Mouse (Mus musculus) spleen, adult 2 months (tissue): ENCODE results near the gene Rac2. TPM values are rescaled to one million over a fixed set of nuclear protein-coding genes. Genes with fewer than 3 reads are reported as not detected.

Source experiments
- DNase-seq, 2 experiments: peaks; one replicate each; pipeline versions ENCODE4 v3.0.0 to v3.0.0-alpha.2; 2012 to 2021; ENCODE audit warnings: low spot score in 2 of 2, low read depth in 1 of 2
- H3K27ac ChIP-seq: fragments of 200-500 bp; 2 replicates; pipeline ENCODE4 v1.5.1; 2012; ENCODE audit warnings: low read length, inconsistent platforms; ENCODE audit not compliant: insufficient read depth
- H3K27me3 ChIP-seq: fragments of 200-500 bp; 2 replicates; pipeline ENCODE4 v1.6.1; 2012; ENCODE audit warnings: mild to moderate bottlenecking, moderate library complexity, low read length, inconsistent platforms; ENCODE audit not compliant: control insufficient read depth, insufficient read depth
- H3K36me3 ChIP-seq: fragments of 200-500 bp; 2 replicates; pipeline ENCODE4 v1.6.1; 2012; ENCODE audit warnings: mild to moderate bottlenecking, low read length, inconsistent platforms; ENCODE audit not compliant: control insufficient read depth, insufficient read depth
- H3K4me1 ChIP-seq: fragments of 200-500 bp; 2 replicates; pipeline ENCODE4 v1.6.1; 2011; ENCODE audit warnings: inconsistent platforms; ENCODE audit not compliant: control insufficient read depth, insufficient read depth, insufficient read length
- H3K4me3 ChIP-seq: fragments of 200-500 bp; 2 replicates; pipeline ENCODE4 v1.5.1; 2011; ENCODE audit warnings: mild to moderate bottlenecking, inconsistent platforms; ENCODE audit not compliant: insufficient read depth, insufficient read length; ENCODE audit errors: extremely low read depth
- CTCF ChIP-seq: fragments of 200-500 bp; IDR thresholded peaks from 2 replicates; pipeline ENCODE4 v1.5.1; 2011; ENCODE audit warnings: mild to moderate bottlenecking, inconsistent platforms; ENCODE audit not compliant: insufficient read depth, insufficient read length, insufficient replicate concordance; ENCODE audit errors: extremely low read depth
- POLR2A ChIP-seq: fragments of 200-500 bp; IDR thresholded peaks from 2 replicates; pipeline ENCODE4 v1.6.1; 2011; ENCODE audit warnings: low read depth, low read length, inconsistent platforms
- WGBS: fragments of 180-500 bp; shearing (Covaris S2); methylation state at CpG from one replicate; pipeline ENCODE4 v1.1.7; 2018; 5-methylcytosine and 5-hydroxymethylcytosine counted together
- polyA plus RNA-seq: library from polyadenylated mRNA; depleted of rRNA; stranded (reverse); fragments of >200 nt; gene quantifications from 2 replicates; pipeline ENCODE4 v1.2.3, GENCODE M21; 2012

Gene Rac2
- polyA plus RNA-seq, 1 experiment, result 2,027 TPM

DNA sequence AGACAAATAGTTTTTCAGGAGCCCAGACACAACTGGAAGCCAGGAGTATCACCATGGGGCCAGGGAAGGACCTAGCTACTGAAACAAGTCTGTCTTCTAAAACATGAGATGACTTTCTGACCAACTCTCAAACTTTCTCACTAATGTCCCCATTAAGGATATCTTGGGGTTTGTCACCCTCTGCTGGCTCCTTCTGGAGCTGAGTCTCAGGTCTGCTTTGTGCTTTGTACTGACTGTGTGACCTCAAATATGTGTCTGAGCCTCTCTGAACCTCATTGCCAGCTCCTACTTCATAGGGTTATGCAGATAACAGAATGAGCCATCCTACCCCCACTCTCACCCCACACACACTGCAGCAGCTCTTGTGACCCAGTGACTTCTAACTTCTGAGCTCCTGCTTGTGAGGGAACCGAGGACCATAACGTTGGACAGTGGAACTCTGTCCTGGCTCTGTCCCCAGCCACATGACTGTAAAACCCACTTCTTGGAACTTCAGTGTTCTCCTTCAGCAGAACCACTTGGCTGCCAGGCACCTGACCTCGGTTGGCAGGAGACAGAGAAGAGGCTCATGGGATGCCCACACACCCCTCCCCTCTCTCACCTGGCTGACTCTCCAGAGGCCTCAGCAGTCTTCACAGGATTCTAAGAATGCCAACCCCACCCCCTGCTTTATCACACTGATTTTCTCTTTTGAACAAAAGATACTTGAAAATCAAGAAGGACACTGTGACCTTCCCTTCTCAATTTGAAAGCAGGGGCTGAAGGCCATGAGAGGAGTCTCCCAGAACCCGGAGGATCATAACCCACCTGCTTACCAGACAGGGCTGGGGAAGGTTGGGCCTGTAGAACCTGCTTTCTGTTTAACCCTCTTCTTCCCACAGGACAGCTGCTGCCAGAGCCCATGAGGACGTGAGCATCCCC lies 24.9 kb downstream of the Rac2 start:
- Histone ChIP-seq H3K36me3 (no peaks in the 10 kb centered on the region), H3K27me3 (no peaks in the 10 kb centered on the region), H3K4me1 (0 out of 2 replicates have a peak, but pooled peaks cover 5% of the 10 kb centered on the region), H3K27ac (no peak overlapping the region), H3K4me3 (no peak overlapping the region)
- WGBS, result 47% methylated on average over 5 of the region's 5 CpGs
- no peak for TF ChIP-seq POLR2A
- peak; percentile 25; the same call in 1 of the 2 replicates for TF ChIP-seq CTCF
- peak in 1 of 2 experiments; percentile 54 for DNase-seq

DNA sequence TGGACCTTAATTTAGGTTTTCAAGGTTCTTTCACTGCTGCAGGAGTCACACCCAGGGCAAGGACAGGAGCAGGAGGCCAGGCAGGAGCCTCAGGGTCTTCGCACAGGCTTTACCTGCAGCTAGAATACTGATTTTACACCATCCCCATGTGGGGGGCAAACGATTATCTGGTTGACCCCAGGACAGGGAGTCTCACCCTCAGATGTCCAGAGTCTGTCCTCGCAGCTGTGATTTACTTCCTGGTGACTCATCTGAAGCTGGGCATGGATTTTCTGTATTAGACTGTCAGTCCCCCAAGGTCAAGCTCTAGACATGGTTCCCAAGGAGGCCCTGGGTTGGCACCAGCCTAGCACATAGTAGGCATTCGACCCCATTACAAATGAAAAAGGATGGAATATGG lies 26.5 kb downstream of the Rac2 start:
- 69% methylated on average over 4 of the region's 4 CpGs for WGBS
- H3K4me3 ChIP-seq, result no peak overlapping the region
- TF ChIP-seq POLR2A (no peak), CTCF (no peak)
- H3K36me3 ChIP-seq, result no peaks in the 10 kb centered on the region
- no peaks in the 10 kb centered on the region for H3K27me3 ChIP-seq
- no peak overlapping the region for H3K27ac ChIP-seq
- no peak for DNase-seq
- 0 out of 2 replicates have a peak, but pooled peaks cover 5% of the 10 kb centered on the region for H3K4me1 ChIP-seq

DNA sequence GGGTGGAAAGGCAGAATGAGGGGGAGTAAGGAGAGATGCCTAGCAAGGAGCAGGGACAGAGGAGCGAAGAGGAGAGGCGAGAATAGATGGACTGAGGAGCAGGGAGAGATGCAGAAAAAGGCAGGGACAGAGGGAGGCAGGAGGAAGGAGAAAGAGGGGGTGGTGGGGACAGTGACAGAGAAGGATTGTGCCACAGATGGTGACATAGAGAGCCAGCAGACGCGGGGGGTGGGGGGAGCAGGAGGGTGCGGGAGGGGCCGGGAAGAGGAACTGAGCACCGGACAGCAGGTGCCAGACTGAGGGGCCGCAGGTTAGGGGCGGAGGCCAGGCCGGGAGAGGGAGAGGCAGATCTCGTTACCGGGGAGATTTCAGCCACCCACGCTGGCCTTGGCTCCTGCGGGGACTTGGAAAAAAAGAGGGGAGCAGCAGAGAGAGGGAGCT lies 28.0 kb downstream of the Rac2 start, which contains the start of gene Sstr3:
TSS of gene Sstr3 (minus strand) at position 125 of the 441 bp plus-strand sequence.
- TF ChIP-seq POLR2A (no peak), CTCF (no peak)
- Histone ChIP-seq H3K36me3 (no peaks in the 10 kb centered on the region), H3K27ac (no peak within 1 kb of the TSS), H3K27me3 (no peaks in the 10 kb centered on the region), H3K4me3 (no peak within 1 kb of the TSS), H3K4me1 (0 out of 2 replicates have a peak, but pooled peaks cover 5% of the 10 kb centered on the region)
- no peak for DNase-seq
- 14% methylated on average over 13 of the region's 14 CpGs for WGBS

DNA sequence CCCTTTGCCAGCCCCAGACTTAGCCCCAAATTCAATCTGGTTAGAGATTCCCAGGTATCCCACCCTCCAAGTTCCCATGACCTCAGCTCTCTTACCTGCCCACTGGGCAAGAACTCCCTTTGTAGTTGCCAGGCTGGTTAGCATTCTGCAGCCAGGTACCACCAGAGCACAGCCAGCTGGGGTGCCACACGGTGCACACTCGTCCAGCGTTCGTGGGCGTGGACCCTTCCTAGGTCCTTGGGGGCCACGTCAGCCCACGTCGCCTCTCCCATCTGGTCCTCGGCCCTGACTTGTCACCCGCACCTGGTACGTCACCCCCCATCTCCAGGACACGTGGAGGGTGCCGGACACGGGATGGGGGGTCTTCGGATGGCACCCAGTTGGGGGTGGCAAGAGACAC lies 28.5 kb downstream of the Rac2 start:
- WGBS, result 86% methylated on average over 15 of the region's 15 CpGs
- Histone ChIP-seq H3K4me3 (no peak overlapping the region), H3K36me3 (no peaks in the 10 kb centered on the region), H3K4me1 (0 out of 2 replicates have a peak, but pooled peaks cover 5% of the 10 kb centered on the region), H3K27me3 (no peaks in the 10 kb centered on the region), H3K27ac (no peak overlapping the region)
- TF ChIP-seq CTCF, result no peak
- TF ChIP-seq POLR2A, result no peak
- no peak for DNase-seq

- no peak for TF ChIP-seq POLR2A
- TF ChIP-seq CTCF, result no peak
- DNase-seq, result no peak
- WGBS, result 82% methylated on average over 7 of the region's 7 CpGs
- Histone ChIP-seq H3K4me3 (no peak overlapping the region), H3K4me1 (0 out of 2 replicates have a peak, but pooled peaks cover 3% of the 10 kb centered on the region), H3K36me3 (no peaks in the 10 kb centered on the region), H3K27me3 (no peaks in the 10 kb centered on the region), H3K27ac (no peak overlapping the region)
Measured at GRCm38 (mm10) chr15:78542767-78543303, 29.7 kb downstream of the Rac2 start.

DNA sequence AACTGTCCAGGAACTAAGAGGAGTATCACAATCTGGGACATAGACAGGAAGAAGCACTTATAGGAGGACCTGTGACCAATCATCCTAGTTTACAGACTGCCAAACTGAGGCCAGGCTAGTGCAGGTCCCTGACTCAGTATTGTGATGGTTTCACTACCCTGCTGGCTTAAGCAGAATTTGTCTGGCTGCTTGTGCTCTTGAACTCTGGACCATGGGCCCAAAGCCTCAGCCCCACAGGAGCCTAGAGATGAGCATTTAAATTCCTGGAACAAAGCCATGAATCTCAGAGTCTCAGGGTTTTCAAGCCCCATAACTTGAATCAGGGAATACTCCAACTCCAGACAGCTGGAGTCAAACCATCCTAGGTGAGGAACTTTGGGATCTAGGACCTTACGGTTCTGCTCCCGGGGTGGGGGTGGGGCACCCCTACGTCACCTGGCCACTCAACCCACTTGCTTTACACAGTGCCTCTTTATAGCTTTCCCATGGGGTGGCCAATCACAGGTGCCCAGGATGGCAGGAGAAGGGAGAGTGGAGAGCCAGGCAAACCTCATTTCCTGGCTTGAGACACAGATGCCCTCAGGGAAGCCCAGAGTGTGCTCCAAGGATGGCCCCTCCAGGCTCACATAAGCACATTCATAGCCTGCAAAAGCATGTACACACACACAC lies 30.4 kb downstream of the Rac2 start:
- TF ChIP-seq CTCF (no peak), POLR2A (no peak)
- H3K27ac ChIP-seq, result no peak overlapping the region
- H3K27me3 ChIP-seq, result no peaks in the 10 kb centered on the region
- H3K4me3 ChIP-seq, result no peak overlapping the region
- DNase-seq, result no peak
- no peaks in the 10 kb centered on the region for H3K4me1 ChIP-seq
- no peaks in the 10 kb centered on the region for H3K36me3 ChIP-seq
- 92% methylated on average over 3 of the region's 3 CpGs for WGBS

DNA sequence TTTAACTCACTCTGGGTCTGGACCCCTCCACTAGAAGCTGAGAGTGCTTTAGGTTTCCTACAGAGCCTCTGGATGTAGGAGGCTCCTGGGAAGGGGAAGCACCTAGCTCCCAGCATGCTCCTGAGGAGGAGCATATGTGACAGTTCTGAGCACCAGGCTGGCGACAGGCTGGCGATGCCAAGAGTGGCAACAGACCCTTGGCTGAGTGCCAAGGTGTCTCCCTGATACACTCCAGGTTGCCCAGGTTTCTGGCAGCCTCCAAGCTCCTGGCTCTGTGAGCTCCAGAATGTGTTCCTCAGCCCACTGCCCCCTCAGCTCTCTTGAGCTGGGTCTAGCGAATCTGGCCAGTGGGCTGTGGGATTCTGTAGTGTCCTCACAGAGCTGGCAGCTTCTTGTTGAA lies 31.0 kb downstream of the Rac2 start:
- WGBS, result 68% methylated on average over 3 of the region's 3 CpGs
- Histone ChIP-seq H3K4me3 (no peak overlapping the region), H3K27me3 (no peaks in the 10 kb centered on the region), H3K36me3 (no peaks in the 10 kb centered on the region), H3K27ac (no peak overlapping the region), H3K4me1 (no peaks in the 10 kb centered on the region)
- no peak for DNase-seq
- TF ChIP-seq POLR2A (no peak), CTCF (no peak)
